Mouse (Mus musculus) erythroblast, adult 5-6 weeks (primary cell): ENCODE data around the gene Irs1. TPM values are rescaled to one million over a fixed set of nuclear protein-coding genes. Genes with fewer than 3 reads are reported as not detected.

Experiments
- ATAC-seq: replicated peaks from 2 replicates; pipeline ENCODE4 v1.8.0; 2016; ENCODE audit warnings: moderate number of reproducible peaks, mild to moderate bottlenecking, moderate TSS enrichment, inconsistent platforms; ENCODE audit not compliant: poor library complexity, low FRiP score, severe bottlenecking
- total RNA-seq, 2 experiments: library from RNA; stranded (forward) in 1 of 2; stranded (reverse) in 1 of 2; fragments of 150-400 nt in 1 of 2; fragments of 200-764, 138-1000 nt in 1 of 2; gene quantifications; 2 replicates each; pipeline versions ENCODE4 v1.2.3 to v1.2.4; 2015 to 2017; ENCODE audit warnings: low replicate concordance in 2 of 2

Irs1 gene
- total RNA-seq, 2 experiments from 2014 or later: not detected

GRCm38 (mm10) chr1:82261053-82261618, 30.1 kb downstream of the Irs1 start:
- no peak for ATAC-seq

GRCm38 (mm10) chr1:82260055-82260454, 31.2 kb downstream of the Irs1 start:
- ATAC-seq: no peak

GRCm38 (mm10) chr1:82258331-82258730, 32.9 kb downstream of the Irs1 start:
- no peak for ATAC-seq

- no peak for ATAC-seq
Measured at GRCm38 (mm10) chr1:82257457-82257856, 33.8 kb downstream of the Irs1 start.

- no peak for ATAC-seq
Measured at GRCm38 (mm10) chr1:82253789-82254445, 37.3 kb downstream of the Irs1 start.

- ATAC-seq: no peak
Measured at GRCm38 (mm10) chr1:82247221-82247951, 43.8 kb downstream of the Irs1 start.

- no peak for ATAC-seq
Measured at GRCm38 (mm10) chr1:82245002-82245401, 46.2 kb downstream of the Irs1 start.

- no peak for ATAC-seq
Measured at GRCm38 (mm10) chr1:82243260-82243825, 47.9 kb downstream of the Irs1 start.

GRCm38 (mm10) chr1:82239409-82240201, 51.6 kb downstream of the Irs1 start:
- no peak for ATAC-seq

GRCm38 (mm10) chr1:82238245-82238644, 53.0 kb downstream of the Irs1 start:
- ATAC-seq: no peak

GRCm38 (mm10) chr1:82235455-82236104, 55.6 kb downstream of the Irs1 start:
- no peak for ATAC-seq

- no peak for ATAC-seq
Measured at GRCm38 (mm10) chr1:82234616-82235015, 56.6 kb downstream of the Irs1 start.

GRCm38 (mm10) chr1:82232812-82233211, 58.4 kb downstream of the Irs1 start, which contains the start of gene Gm9747:
Gm9747 (plus strand) TSS chr1:82233112.
- no peak for ATAC-seq

- ATAC-seq: no peak
Measured at GRCm38 (mm10) chr1:82228841-82229240, 62.4 kb downstream of the Irs1 start.

GRCm38 (mm10) chr1:82223042-82223795, 68.0 kb downstream of the Irs1 start:
- ATAC-seq: no peak

- ATAC-seq: no peak
Measured at GRCm38 (mm10) chr1:82221462-82221861, 69.8 kb downstream of the Irs1 start.

GRCm38 (mm10) chr1:82220673-82221396, 70.4 kb downstream of the Irs1 start:
- ATAC-seq: no peak

- no peak for ATAC-seq
Measured at GRCm38 (mm10) chr1:82207511-82207910, 83.7 kb downstream of the Irs1 start.
